Mouse (Mus musculus) cortical plate, adult 2 months (tissue): Measurements from ENCODE around the gene Alg5.

Experiments used
- CTCF ChIP-seq: fragments of 200-500 bp; IDR thresholded peaks from 2 replicates; pipeline ENCODE4 v1.5.1; 2011; ENCODE audit warnings: mild to moderate bottlenecking, control low read depth, low read length; ENCODE audit not compliant: insufficient read depth; ENCODE audit errors: extremely low read depth
- POLR2A ChIP-seq: fragments of 200-500 bp; IDR thresholded peaks from 2 replicates; pipeline ENCODE4 v1.6.1; 2011; ENCODE audit warnings: mild to moderate bottlenecking, low read length, control low read depth; ENCODE audit not compliant: insufficient read depth; ENCODE audit errors: extremely low read depth

GRCm38 (mm10) chr3:54795379-54795778 is 60.0 kb downstream of the Alg5 start:
- TF ChIP-seq POLR2A (no peak), CTCF (no peak)
